Mouse (Mus musculus) cerebellum, adult 2 months (tissue): ENCODE measurements around the gene Paqr4.

Experiments used
- CTCF ChIP-seq: fragments of 200-500 bp; IDR thresholded peaks from 2 replicates; pipeline ENCODE4 v1.5.1; 2011; ENCODE audit warnings: low read depth, mild to moderate bottlenecking, control low read depth, low read length, moderate library complexity, borderline replicate concordance; ENCODE audit not compliant: insufficient read depth
- POLR2A ChIP-seq: fragments of 200-500 bp; IDR thresholded peaks from 2 replicates; pipeline ENCODE4 v1.6.1; 2011; ENCODE audit warnings: low read length, control low read depth, borderline replicate concordance; ENCODE audit not compliant: insufficient read depth

DNA sequence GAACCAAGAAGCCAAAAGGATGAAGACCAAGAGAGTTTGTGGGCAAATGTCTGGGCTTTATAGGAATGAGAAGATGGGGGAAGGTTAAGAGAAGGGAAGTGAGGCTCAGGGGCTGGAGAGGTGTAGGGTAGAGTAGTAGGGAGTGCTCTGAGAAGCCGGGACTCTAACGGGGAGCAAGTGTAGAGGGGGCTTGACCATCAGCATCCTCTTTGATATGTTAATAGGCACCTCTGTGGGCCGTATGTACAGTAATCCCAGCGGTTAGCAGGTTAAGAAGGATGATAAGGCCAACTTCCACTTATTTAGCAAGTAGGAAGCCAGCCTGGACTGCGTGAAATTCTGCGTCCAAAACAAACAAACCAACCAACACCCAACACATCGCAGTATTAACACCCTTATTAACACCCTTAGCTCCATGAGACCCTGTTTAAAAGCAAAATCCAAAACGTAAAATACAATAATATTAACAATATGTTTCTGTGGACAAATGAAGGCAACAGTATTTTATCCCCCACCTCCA is 49.1 kb upstream of the Paqr4 start:
- TF ChIP-seq POLR2A (no peak), CTCF (no peak)
